12 mouse cellular contexts compared by ENCODE assay signal in the genomic region with DNA sequence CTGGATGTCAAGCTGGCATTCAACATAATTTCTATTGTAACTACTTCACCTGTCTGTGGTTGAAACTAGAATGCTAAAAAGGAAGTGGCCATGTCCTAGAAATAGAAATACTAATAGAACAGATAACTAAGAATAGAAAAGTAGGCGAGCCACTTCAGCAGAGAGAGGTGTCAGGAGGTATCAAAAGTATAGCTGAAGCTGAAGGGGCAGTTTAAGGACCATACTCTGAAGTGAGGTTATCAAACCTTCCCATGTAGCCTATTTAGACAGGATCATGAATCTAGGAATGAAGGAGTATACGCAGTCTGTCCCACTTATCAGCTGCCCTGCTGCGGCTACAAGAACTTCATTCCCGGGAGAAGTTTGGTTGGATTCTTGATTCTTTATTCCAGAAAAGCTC. TPM values are rescaled to one million over a fixed set of nuclear protein-coding genes. Genes with fewer than 3 reads are reported as not detected.
A peak's percentile ranks its signal among the peaks of the same experiment; 100 is the strongest.
DNase-seq lines count a peak whose midpoint lies in the region; ATAC-seq lines count a peak whose summit lies in the region.
"Had no signal": no experiment of that assay in that cellular context is flagged by ENCODE, and none has a peak within 500 bp of the region (broad histone marks: within the 10 kb centered on the region; RNA-seq: fewer than 3 reads in every experiment).

No protein-coding gene starts in this region.

- H3K36me3 ChIP-seq in embryonic facial prominence, embryonic 12.5 days = no peaks in the 10 kb centered on the region
- no peaks in the 10 kb centered on the region for H3K36me3 ChIP-seq in embryonic facial prominence, embryonic 10.5 days (replicated peaks)
- no peaks in the 10 kb centered on the region for H3K36me3 ChIP-seq in hindbrain, embryonic 11.5 days (ENCODE audit: control insufficient read depth, insufficient read depth, low read length)
- H3K36me3 ChIP-seq in hindbrain, embryonic 10.5 days = no peaks in the 10 kb centered on the region
- no peaks in the 10 kb centered on the region for H3K36me3 ChIP-seq in midbrain, embryonic 16.5 days (ENCODE audit: control insufficient read depth, insufficient read depth, low read length)
- no peaks in the 10 kb centered on the region for H3K36me3 ChIP-seq in midbrain, embryonic 11.5 days (ENCODE audit: control insufficient read depth, insufficient read depth, low read length)
- H3K36me3 ChIP-seq in stomach, embryonic 15.5 days = no peaks in the 10 kb centered on the region

- H3K4me1 ChIP-seq in embryonic facial prominence, embryonic 12.5 days = no peaks in the 10 kb centered on the region
- no peaks in the 10 kb centered on the region for H3K4me1 ChIP-seq in embryonic facial prominence, embryonic 10.5 days
- no peaks in the 10 kb centered on the region for H3K4me1 ChIP-seq in hindbrain, embryonic 11.5 days (replicated peaks; ENCODE audit: control insufficient read depth, insufficient read depth, low read length)
- H3K4me1 ChIP-seq in hindbrain, embryonic 10.5 days (replicated peaks) = no peaks in the 10 kb centered on the region
- no peaks in the 10 kb centered on the region for H3K4me1 ChIP-seq in midbrain, embryonic 16.5 days (ENCODE audit: control insufficient read depth, insufficient read depth, low read length)
- H3K4me1 ChIP-seq in midbrain, embryonic 11.5 days (ENCODE audit: control insufficient read depth, insufficient read depth, low read length) = no peaks in the 10 kb centered on the region
- H3K4me1 ChIP-seq in stomach, embryonic 15.5 days = no peaks in the 10 kb centered on the region

- no peak overlapping the region for H3K4me3 ChIP-seq in embryonic facial prominence, embryonic 12.5 days
- H3K4me3 ChIP-seq in embryonic facial prominence, embryonic 10.5 days = no peak overlapping the region; the same call in 1 of the 2 replicates
- no peak overlapping the region for H3K4me3 ChIP-seq in hindbrain, embryonic 11.5 days (ENCODE audit: low read depth, low read length)
- H3K4me3 ChIP-seq in hindbrain, embryonic 10.5 days = no peak overlapping the region
- no peak overlapping the region for H3K4me3 ChIP-seq in midbrain, embryonic 16.5 days (ENCODE audit: low read depth, low read length)
- H3K4me3 ChIP-seq in midbrain, embryonic 11.5 days (ENCODE audit: low read depth, low read length) = no peak overlapping the region
- no peak overlapping the region; the same call in 1 of the 2 replicates for H3K4me3 ChIP-seq in stomach, embryonic 15.5 days (replicated peaks)
- H3K4me3 ChIP-seq: erythroblast, embryonic 14.5 days had no signal

- 62% methylated on average over 4 of the region's 4 CpGs for WGBS in embryonic facial prominence, embryonic 12.5 days
- 65% methylated on average over 4 of the region's 4 CpGs for WGBS in embryonic facial prominence, embryonic 10.5 days
- WGBS in hindbrain, embryonic 11.5 days = 57% methylated on average over 4 of the region's 4 CpGs
- 74% methylated on average over 4 of the region's 4 CpGs for WGBS in hindbrain, embryonic 10.5 days
- 61% methylated on average over 4 of the region's 4 CpGs for WGBS in midbrain, embryonic 16.5 days
- 65% methylated on average over 4 of the region's 4 CpGs for WGBS in midbrain, embryonic 11.5 days
- 38% methylated on average over 4 of the region's 4 CpGs for WGBS in stomach, embryonic 15.5 days

- ATAC-seq in embryonic facial prominence, embryonic 12.5 days (ENCODE audit: insufficient number of reproducible peaks, insufficient read depth, low FRiP score, low TSS enrichment) = no peak
- 0 out of 2 replicates have a peak, but pooled peaks have one; percentile 10 for ATAC-seq in hindbrain, embryonic 11.5 days (ENCODE audit: low FRiP score)
- no peak for ATAC-seq in midbrain, embryonic 16.5 days
- ATAC-seq in midbrain, embryonic 11.5 days (ENCODE audit: low FRiP score) = no peak
- no peak for ATAC-seq in stomach, embryonic 15.5 days (ENCODE audit: insufficient read depth, low FRiP score, low read depth)

- DNase-seq in embryonic facial prominence, embryonic 10.5 days (ENCODE audit: low spot score) = no peak
- no peak for DNase-seq in hindbrain, embryonic 11.5 days (ENCODE audit: low spot score)
- no peak for DNase-seq in hindbrain, embryonic 10.5 days (ENCODE audit: low spot score)
- DNase-seq in midbrain, embryonic 11.5 days (ENCODE audit: low spot score, missing footprints) = no peak
- no peak for DNase-seq in adrenal gland, adult 8-10 months

- no peak overlapping the region for H3K27ac ChIP-seq in embryonic facial prominence, embryonic 12.5 days
- no peak overlapping the region for H3K27ac ChIP-seq in embryonic facial prominence, embryonic 10.5 days (replicated peaks)
- H3K27ac ChIP-seq in hindbrain, embryonic 11.5 days (ENCODE audit: low read depth, low read length) = no peak overlapping the region
- no peak overlapping the region for H3K27ac ChIP-seq in hindbrain, embryonic 10.5 days
- no peak overlapping the region for H3K27ac ChIP-seq in midbrain, embryonic 16.5 days (ENCODE audit: low read length)
- H3K27ac ChIP-seq in midbrain, embryonic 11.5 days (ENCODE audit: low read depth, low read length) = no peak overlapping the region
- no peak overlapping the region for H3K27ac ChIP-seq in stomach, embryonic 15.5 days

- peak overlapping the region; percentile 31 for H3K4me2 ChIP-seq in embryonic facial prominence, embryonic 12.5 days (replicated peaks)
- H3K4me2 ChIP-seq in hindbrain, embryonic 11.5 days (replicated peaks; ENCODE audit: low read depth, low read length) = no peak overlapping the region
- peak overlapping the region; percentile 43 for H3K4me2 ChIP-seq in midbrain, embryonic 16.5 days (ENCODE audit: low read length)
- H3K4me2 ChIP-seq in midbrain, embryonic 11.5 days = no peak overlapping the region
- H3K4me2 ChIP-seq in stomach, embryonic 15.5 days = peak overlapping the region; percentile 34

- no peaks in the 10 kb centered on the region for H3K27me3 ChIP-seq in embryonic facial prominence, embryonic 12.5 days
- H3K27me3 ChIP-seq in embryonic facial prominence, embryonic 10.5 days (replicated peaks; ENCODE audit: low read depth, poor library complexity, severe bottlenecking) = no peaks in the 10 kb centered on the region
- H3K27me3 ChIP-seq in hindbrain, embryonic 11.5 days (ENCODE audit: control insufficient read depth, insufficient read depth, low read length) = no peaks in the 10 kb centered on the region
- no peaks in the 10 kb centered on the region for H3K27me3 ChIP-seq in hindbrain, embryonic 10.5 days (ENCODE audit: insufficient read depth, poor library complexity, severe bottlenecking)
- H3K27me3 ChIP-seq in midbrain, embryonic 16.5 days (ENCODE audit: control insufficient read depth, insufficient read depth, low read depth, low read length) = no peaks in the 10 kb centered on the region
- H3K27me3 ChIP-seq in midbrain, embryonic 11.5 days (ENCODE audit: control insufficient read depth, insufficient read depth, low read length) = no peaks in the 10 kb centered on the region
- no peaks in the 10 kb centered on the region for H3K27me3 ChIP-seq in stomach, embryonic 15.5 days (replicated peaks)

- H3K9ac ChIP-seq in embryonic facial prominence, embryonic 12.5 days = no peak overlapping the region
- no peak overlapping the region for H3K9ac ChIP-seq in hindbrain, embryonic 11.5 days (ENCODE audit: low read depth, low read length)
- peak overlapping the region; percentile 38; the same call in 1 of the 2 replicates for H3K9ac ChIP-seq in midbrain, embryonic 16.5 days (ENCODE audit: low read depth, low read length)
- H3K9ac ChIP-seq in midbrain, embryonic 11.5 days (ENCODE audit: low read length) = no peak overlapping the region
- no peak overlapping the region for H3K9ac ChIP-seq in stomach, embryonic 15.5 days

- no peaks in the 10 kb centered on the region for H3K9me3 ChIP-seq in embryonic facial prominence, embryonic 12.5 days
- H3K9me3 ChIP-seq in embryonic facial prominence, embryonic 10.5 days = no peaks in the 10 kb centered on the region
- H3K9me3 ChIP-seq in hindbrain, embryonic 11.5 days (ENCODE audit: control insufficient read depth, low read length) = no peaks in the 10 kb centered on the region
- no peaks in the 10 kb centered on the region for H3K9me3 ChIP-seq in hindbrain, embryonic 10.5 days
- H3K9me3 ChIP-seq in midbrain, embryonic 16.5 days (replicated peaks; ENCODE audit: control insufficient read depth, low read length, poor library complexity, severe bottlenecking) = no peaks in the 10 kb centered on the region
- no peaks in the 10 kb centered on the region for H3K9me3 ChIP-seq in midbrain, embryonic 11.5 days (ENCODE audit: control insufficient read depth, low read length)
- no peaks in the 10 kb centered on the region for H3K9me3 ChIP-seq in stomach, embryonic 15.5 days

RNA-seq across cellular contexts. Expression of a gene that starts 9.8 kb away (rescaled TPM):
- not detected in 2 replicates for polyA plus RNA-seq in embryonic facial prominence, embryonic 12.5 days (2016; fragmentation: Nextera tagmentation; extraction: Ambion mirVana)
- not detected in 2 replicates for polyA plus RNA-seq in embryonic facial prominence, embryonic 10.5 days (2016; fragmentation: Nextera tagmentation; extraction: Ambion mirVana)
- polyA plus RNA-seq in hindbrain, embryonic 11.5 days (2014; fragmentation: Nextera tagmentation; extraction: Ambion mirVana) = not detected in 2 replicates
- not detected in 2 replicates for polyA plus RNA-seq in hindbrain, embryonic 10.5 days (2016; fragmentation: Nextera tagmentation; extraction: Ambion mirVana)
- not detected in 2 replicates for polyA plus RNA-seq in midbrain, embryonic 16.5 days (2015; fragmentation: Nextera tagmentation; extraction: Ambion mirVana)
- not detected in 2 replicates for polyA plus RNA-seq in midbrain, embryonic 11.5 days (2014; fragmentation: Nextera tagmentation; extraction: Ambion mirVana)
- polyA plus RNA-seq in stomach, embryonic 15.5 days (2015; fragmentation: Nextera tagmentation; extraction: Ambion mirVana) = not detected in 2 replicates
- 10 to 100 TPM in 2 of 4 experiments, 1 to 10 TPM in 2; 8.4 to 30.6 (median 10.1) TPM for total RNA-seq in adrenal gland, adult 8-10 months (2022)
- total RNA-seq: left cerebral cortex, adult 18-20 months had no signal
- polyA plus RNA-seq: erythroblast, embryonic 14.5 days; spleen, adult 2 months; thymus, postnatal 0 days had no signal

Comparison
In these comparisons a context has a peak if more than half of its experiments do, and no peak if none do; other contexts are left out.
1. H3K4me2 ChIP-seq: peak in embryonic facial prominence, embryonic 12.5 days (single experiment), midbrain, embryonic 16.5 days (single experiment) and stomach, embryonic 15.5 days (single experiment); none in hindbrain, embryonic 11.5 days (single experiment) and midbrain, embryonic 11.5 days (single experiment).